Mouse (Mus musculus) limb, embryonic 15.5 days (tissue): Measurements from ENCODE around the gene Hist1h4b. TPM values are rescaled to one million over a fixed set of nuclear protein-coding genes. Genes with fewer than 3 reads are reported as not detected.

Experiments used
- ATAC-seq: fragments of 200-750 bp; cut with Nextera tagmentation; 2 replicates; pipeline ENCODE4 v1.8.0; 2017; ENCODE audit warnings: low read depth, moderate TSS enrichment; ENCODE audit not compliant: insufficient number of reproducible peaks, low FRiP score, low TSS enrichment
- H3K27ac ChIP-seq: fragments of 300-500 bp; sonication (generic); 2 replicates; pipeline ENCODE4 v1.5.1; 2015; ENCODE audit warnings: moderate library complexity, mild to moderate bottlenecking, inconsistent platforms
- H3K27me3 ChIP-seq: fragments of 300-500 bp; sonication (generic); 2 replicates; pipeline ENCODE4 v1.6.1; 2015; ENCODE audit warnings: inconsistent platforms
- H3K36me3 ChIP-seq: fragments of 300-500 bp; sonication (generic); 2 replicates; pipeline ENCODE4 v1.6.1; 2015; ENCODE audit warnings: inconsistent platforms
- H3K4me1 ChIP-seq: fragments of 300-500 bp; sonication (generic); 2 replicates; pipeline ENCODE4 v1.6.1; 2015; ENCODE audit warnings: inconsistent platforms
- H3K4me2 ChIP-seq: fragments of 300-500 bp; sonication (generic); 2 replicates; pipeline ENCODE4 v1.6.1; 2015; ENCODE audit warnings: mild to moderate bottlenecking, inconsistent platforms
- H3K4me3 ChIP-seq: fragments of 300-500 bp; sonication (generic); 2 replicates; pipeline ENCODE4 v1.5.1; 2015; ENCODE audit warnings: mild to moderate bottlenecking, inconsistent platforms
- H3K9ac ChIP-seq: fragments of 300-500 bp; sonication (generic); 2 replicates; pipeline ENCODE4 v1.6.1; 2015; ENCODE audit warnings: inconsistent platforms
- H3K9me3 ChIP-seq: fragments of 300-500 bp; sonication (generic); 2 replicates; pipeline ENCODE4 v1.6.1; 2016; ENCODE audit warnings: inconsistent platforms
- WGBS: fragments of 180-500 bp; shearing (Covaris S2); methylation state at CpG from one replicate; pipeline ENCODE4 v1.1.7; 2015; 5-methylcytosine and 5-hydroxymethylcytosine counted together
- microRNA-seq: library from miRNA; unstranded; fragments of <30 nt; microRNA quantifications from one replicate; pipeline ENCODE4, GENCODE M21; 2016
- polyA plus RNA-seq: library from polyadenylated mRNA; unstranded; fragments of >200 nt; fragmentation: Nextera tagmentation; extraction: Ambion mirVana; gene quantifications from 2 replicates; pipeline ENCODE4 v1.2.1, GENCODE M21; 2015

Hist1h4b gene
- polyA plus RNA-seq, 1 experiment from 2014 or later = 4.5 TPM

DNA sequence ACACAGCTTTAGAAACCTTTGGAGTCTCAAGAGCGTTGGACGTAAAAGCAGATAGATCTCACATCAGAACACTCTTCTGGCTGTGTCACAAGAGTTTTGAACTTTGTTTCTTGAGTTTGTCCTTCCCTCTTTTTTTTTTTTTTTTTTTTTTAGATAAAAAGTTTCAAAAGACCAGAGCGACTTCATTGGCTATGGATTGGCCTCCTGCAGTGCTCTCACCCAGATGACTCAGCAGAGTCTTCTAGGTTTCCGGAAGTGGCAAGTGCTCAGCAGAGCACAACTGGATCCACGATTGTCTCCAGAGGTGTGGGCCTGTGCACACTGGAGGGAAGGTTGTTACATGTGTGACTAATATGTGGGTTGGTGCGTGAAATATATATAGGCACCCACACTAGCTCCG, 21.5 kb downstream of the Hist1h4b start:
- ATAC-seq = no peak
- Histone ChIP-seq H3K36me3 (no peaks in the 10 kb centered on the region), H3K9ac (no peak overlapping the region), H3K4me2 (no peak overlapping the region), H3K27me3 (no peaks in the 10 kb centered on the region), H3K9me3 (no peaks in the 10 kb centered on the region), H3K27ac (no peak overlapping the region), H3K4me3 (no peak overlapping the region), H3K4me1 (no peaks in the 10 kb centered on the region)
- 88% methylated on average over 7 of the region's 7 CpGs for WGBS

DNA sequence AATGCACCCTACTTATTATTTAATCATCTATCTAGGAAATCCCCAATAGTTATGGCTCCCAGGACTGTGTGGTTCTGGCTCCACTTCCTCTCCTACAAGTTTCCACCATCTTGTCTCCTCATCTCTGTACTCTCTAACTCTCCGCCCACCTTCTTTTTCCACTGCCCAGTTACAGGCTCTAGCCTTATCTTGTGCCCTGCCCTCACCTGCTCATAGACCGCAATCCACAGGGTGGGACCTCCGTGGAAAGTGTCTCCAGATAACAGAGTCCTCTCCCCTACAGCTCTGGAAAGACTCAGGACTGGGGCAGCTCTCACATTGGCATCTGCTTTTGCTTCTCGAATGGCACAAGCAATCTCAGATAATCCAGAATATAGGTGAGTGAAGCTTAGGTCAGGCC, 22.2 kb downstream of the Hist1h4b start:
- Histone ChIP-seq H3K4me1 (no peaks in the 10 kb centered on the region), H3K27ac (no peak overlapping the region), H3K4me2 (no peak overlapping the region), H3K9ac (no peak overlapping the region), H3K27me3 (no peaks in the 10 kb centered on the region), H3K4me3 (no peak overlapping the region), H3K9me3 (no peaks in the 10 kb centered on the region), H3K36me3 (no peaks in the 10 kb centered on the region)
- ATAC-seq = no peak
- WGBS = 79% methylated on average over 4 of the region's 4 CpGs

DNA sequence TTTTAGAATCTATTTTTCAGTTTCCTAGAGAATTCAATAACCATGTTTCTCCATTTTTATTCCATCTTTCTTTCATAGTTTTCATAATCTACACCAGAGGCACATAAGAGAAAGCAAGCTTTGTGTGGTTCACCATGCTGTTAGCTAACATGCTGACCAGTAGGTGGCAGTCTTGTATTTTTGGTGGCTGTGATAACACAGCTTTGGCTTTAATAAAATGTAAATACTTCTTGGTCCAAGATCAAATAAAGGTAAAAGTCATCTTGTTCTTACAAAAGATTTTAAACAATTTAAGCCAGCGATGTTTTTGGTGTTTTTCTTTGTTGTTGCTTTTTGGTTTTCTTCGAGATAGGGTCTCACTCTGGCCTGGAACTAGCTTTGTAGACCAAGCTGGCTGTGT, 35.7 kb downstream of the Hist1h4b start:
- Histone ChIP-seq H3K4me2 (no peak overlapping the region), H3K27ac (no peak overlapping the region), H3K27me3 (no peaks in the 10 kb centered on the region), H3K4me1 (no peaks in the 10 kb centered on the region), H3K9ac (no peak overlapping the region), H3K9me3 (no peaks in the 10 kb centered on the region), H3K36me3 (no peaks in the 10 kb centered on the region), H3K4me3 (no peak overlapping the region)
- no peak for ATAC-seq
- WGBS = 42% methylated on average over 2 of the region's 2 CpGs

DNA sequence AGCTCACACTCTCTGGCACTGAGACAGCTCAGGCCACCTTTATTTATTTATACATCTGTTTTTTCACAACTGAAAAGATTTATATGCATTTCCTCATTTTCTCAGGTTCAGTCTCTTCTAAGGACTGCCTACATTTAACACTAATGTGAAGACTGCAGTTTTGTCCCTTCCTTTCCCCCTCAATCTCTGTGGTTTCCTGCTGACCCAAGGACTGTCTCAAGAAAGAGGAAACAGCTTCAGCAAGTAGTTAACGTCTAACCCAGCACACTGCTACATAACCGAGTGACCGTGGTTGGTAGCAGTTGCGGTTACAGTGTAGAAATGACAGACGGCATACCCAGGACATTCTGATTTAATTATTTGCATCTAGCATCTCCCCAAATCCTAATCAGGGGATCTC, 42.6 kb downstream of the Hist1h4b start:
- 59% methylated on average over 5 of the region's 5 CpGs for WGBS
- Histone ChIP-seq H3K27me3 (no peaks in the 10 kb centered on the region), H3K4me3 (no peak overlapping the region), H3K4me2 (no peak overlapping the region), H3K9ac (no peak overlapping the region), H3K27ac (no peak overlapping the region), H3K9me3 (no peaks in the 10 kb centered on the region), H3K4me1 (no peaks in the 10 kb centered on the region; the same call in 1 of the 2 replicates), H3K36me3 (no peaks in the 10 kb centered on the region)
- ATAC-seq = no peak

DNA sequence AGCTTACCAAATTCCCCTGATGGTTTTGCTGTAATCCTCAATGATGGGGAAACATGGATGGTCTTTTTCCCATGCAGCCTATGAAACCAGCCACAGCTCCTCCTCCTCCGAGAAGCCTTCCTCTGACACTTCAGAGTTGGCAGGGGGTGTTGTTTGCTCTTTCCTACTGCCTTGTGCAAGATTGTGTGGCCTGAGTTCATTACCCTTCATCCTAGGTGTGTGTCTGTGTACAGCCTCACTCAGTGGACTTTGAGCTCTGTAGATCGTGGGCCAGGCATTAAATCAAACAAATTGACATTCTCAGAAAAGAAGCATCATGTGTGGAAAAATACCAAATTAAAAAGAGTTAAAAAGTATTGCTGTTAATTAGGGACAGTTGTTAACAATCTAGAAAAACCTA, 47.7 kb downstream of the Hist1h4b start:
- ATAC-seq = no peak
- H3K4me2 ChIP-seq = no peak overlapping the region
- 73% methylated on average over 2 of the region's 2 CpGs for WGBS

DNA sequence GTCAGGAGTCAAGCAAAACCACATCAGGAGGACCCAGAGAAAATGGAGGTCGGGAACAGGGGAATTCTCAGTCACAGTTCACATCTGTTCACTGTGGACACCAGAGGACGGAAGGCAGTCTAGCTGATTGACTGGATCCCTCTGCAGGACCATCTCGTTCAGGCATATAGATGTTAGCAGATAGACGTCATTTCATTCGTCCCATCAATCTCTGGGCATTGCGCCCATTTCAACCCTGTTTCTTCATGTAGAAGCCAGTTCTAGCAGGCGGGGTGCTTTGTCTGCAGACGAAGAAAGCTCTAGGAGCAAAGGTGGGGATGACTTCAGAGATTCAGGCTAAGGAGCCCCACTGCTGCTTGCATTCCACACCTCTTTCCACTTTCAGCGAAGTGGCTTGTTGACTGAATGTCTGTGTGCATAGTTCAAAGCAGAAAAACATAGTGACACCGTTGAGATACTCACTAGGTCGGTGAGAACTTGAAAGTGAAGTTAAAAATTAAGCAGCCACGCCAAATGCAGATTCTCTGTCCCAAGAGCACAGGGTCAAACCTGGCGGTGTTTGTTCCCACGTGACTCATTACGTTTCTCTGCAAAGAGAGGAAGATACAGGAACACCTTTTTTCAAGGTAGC, 49.7 kb downstream of the Hist1h4b start, which contains the start of gene Slc17a2:
Gene Slc17a2, plus strand, starts transcription at position 572 of the 631 bp plus-strand sequence.
- H3K36me3 ChIP-seq = no peaks in the 10 kb centered on the region
- H3K9ac ChIP-seq = no peak within 1 kb of the TSS
- WGBS = 84% methylated on average over 15 of the region's 15 CpGs
- H3K27ac ChIP-seq = no peak within 1 kb of the TSS
- H3K4me2 ChIP-seq = no peak within 1 kb of the TSS
- no peak within 1 kb of the TSS for H3K4me3 ChIP-seq
- no peak for ATAC-seq
- no peaks in the 10 kb centered on the region for H3K4me1 ChIP-seq
- no peaks in the 10 kb centered on the region for H3K9me3 ChIP-seq
- no peaks in the 10 kb centered on the region for H3K27me3 ChIP-seq

More for the DNA sequence above, 47.7 kb downstream of the Hist1h4b start:
- Histone ChIP-seq H3K9me3 (no peaks in the 10 kb centered on the region), H3K27ac (no peak overlapping the region), H3K27me3 (no peaks in the 10 kb centered on the region), H3K4me1 (no peaks in the 10 kb centered on the region), H3K9ac (no peak overlapping the region), H3K4me3 (no peak overlapping the region), H3K36me3 (no peaks in the 10 kb centered on the region)

Small RNA genes within 50 kb of the gene (microRNA-seq; reads per million reads assigned to microRNA genes)
- gene Gm44314 = not detected
- not detected for gene Gm44484

Other genes with a start within 250 kb of the Hist1h4b start
- 4.8 and 6.3 TPM in 2 replicates for gene Hist1h4h, start 226.0 kb upstream of the Hist1h4b start, polyA plus RNA-seq
- gene Hist1h2af, start 223.1 kb upstream of the Hist1h4b start, polyA plus RNA-seq = 4.1 and 7.5 TPM in 2 replicates
- gene Hist1h3g, start 221.6 kb upstream of the Hist1h4b start, polyA plus RNA-seq = 3.4 and 5.4 TPM in 2 replicates
- 0.77 and 0.83 TPM in 2 replicates for gene Hist1h2bh, start 213.6 kb upstream of the Hist1h4b start, polyA plus RNA-seq
- gene Hist1h3f, start 213.0 kb upstream of the Hist1h4b start, polyA plus RNA-seq = 1.1 TPM in 1 of 2 replicates, not detected in the other
- gene Hist1h4f, start 205.4 kb upstream of the Hist1h4b start, polyA plus RNA-seq = 0.65 and 0.95 TPM in 2 replicates
- 0.32 and 0.51 TPM in 2 replicates for gene Hist1h1d, start 203.8 kb upstream of the Hist1h4b start, polyA plus RNA-seq
- 2.1 and 4.8 TPM in 2 replicates for gene Hist1h3e, start 194.6 kb upstream of the Hist1h4b start, polyA plus RNA-seq
- 68.7 and 88.5 TPM in 2 replicates for gene Hist1h2ae, start 185.8 kb upstream of the Hist1h4b start, polyA plus RNA-seq
- gene Hist1h2bg, start 185.6 kb upstream of the Hist1h4b start, polyA plus RNA-seq = 5.5 and 6.0 TPM in 2 replicates
- 2.9 and 5.8 TPM in 2 replicates for gene Hist1h2bf, start 182.8 kb upstream of the Hist1h4b start, polyA plus RNA-seq
- 0.89 and 2.3 TPM in 2 replicates for gene Hist1h2ad, start 182.6 kb upstream of the Hist1h4b start, polyA plus RNA-seq
- 5.8 and 6.5 TPM in 2 replicates for gene Hist1h3d, start 181.2 kb upstream of the Hist1h4b start, polyA plus RNA-seq
- gene Hist1h4d, start 175.4 kb upstream of the Hist1h4b start, polyA plus RNA-seq = 75.2 and 108 TPM in 2 replicates
- 1.9 and 2.1 TPM in 2 replicates for gene Hist1h2be, start 135.9 kb upstream of the Hist1h4b start, polyA plus RNA-seq
- 17.2 and 18.2 TPM in 2 replicates for gene Hist1h1e, start 134.5 kb upstream of the Hist1h4b start, polyA plus RNA-seq
- gene Hist1h2ac, start 73.1 kb upstream of the Hist1h4b start, polyA plus RNA-seq = 0.76 and 0.78 TPM in 2 replicates
- gene Hist1h2bc, start 72.8 kb upstream of the Hist1h4b start, polyA plus RNA-seq = 47.2 and 57.0 TPM in 2 replicates
- gene Hist1h1t, start 61.2 kb upstream of the Hist1h4b start, polyA plus RNA-seq = 0.20 TPM in 1 of 2 replicates, not detected in the other
- gene Hist1h4c, start 58.6 kb upstream of the Hist1h4b start, polyA plus RNA-seq = 3.2 and 4.0 TPM in 2 replicates
- gene Hfe, start 46.2 kb upstream of the Hist1h4b start, polyA plus RNA-seq = 7.3 and 10.3 TPM in 2 replicates
- gene Hist1h1c, start 18.2 kb upstream of the Hist1h4b start, polyA plus RNA-seq = 28.0 and 31.1 TPM in 2 replicates
- 5.8 and 6.6 TPM in 2 replicates for gene Hist1h3c, start 11.4 kb upstream of the Hist1h4b start, polyA plus RNA-seq
- gene Hist1h2bb, start 10.3 kb upstream of the Hist1h4b start, polyA plus RNA-seq = 2.0 and 2.1 TPM in 2 replicates
- 23.3 and 37.2 TPM in 2 replicates for gene Hist1h2ab, start 5.9 kb upstream of the Hist1h4b start, polyA plus RNA-seq
- gene Hist1h3b, start 4.7 kb upstream of the Hist1h4b start, polyA plus RNA-seq = 4.0 and 12.0 TPM in 2 replicates
- 0.33 and 0.60 TPM in 2 replicates for gene Hist1h4a, start 4.2 kb downstream of the Hist1h4b start, polyA plus RNA-seq
- 3.1 and 7.2 TPM in 2 replicates for gene Hist1h3a, start 5.4 kb downstream of the Hist1h4b start, polyA plus RNA-seq
- gene Hist1h1a, start 6.7 kb downstream of the Hist1h4b start, polyA plus RNA-seq = 0.74 and 2.1 TPM in 2 replicates
- not detected in 2 replicates for gene Trim38, start 12.9 kb downstream of the Hist1h4b start, polyA plus RNA-seq
- not detected in 2 replicates for gene Slc17a2, start 50.0 kb downstream of the Hist1h4b start, polyA plus RNA-seq
- gene Slc17a3, start 82.4 kb downstream of the Hist1h4b start, polyA plus RNA-seq = 0.27 and 0.61 TPM in 2 replicates
- not detected in 2 replicates for gene Slc17a1, start 110.7 kb downstream of the Hist1h4b start, polyA plus RNA-seq
- not detected in 2 replicates for gene Slc17a4, start 158.0 kb downstream of the Hist1h4b start, polyA plus RNA-seq
- gene Hist1h2ba, start 177.1 kb downstream of the Hist1h4b start, polyA plus RNA-seq = not detected in 2 replicates
- gene Hist1h2aa, start 177.4 kb downstream of the Hist1h4b start, polyA plus RNA-seq = not detected in 2 replicates
- not detected in 2 replicates for gene Scgn, start 234.2 kb downstream of the Hist1h4b start, polyA plus RNA-seq